Mouse (Mus musculus) fat pad, adult 2 months (tissue): ENCODE results near the gene AC161166.1.

ENCODE experiments used
- DNase-seq: peaks from one replicate; pipeline ENCODE4 v3.0.0-alpha.2; 2011; ENCODE audit warnings: low read depth, low spot score; ENCODE audit errors: extremely low read depth

The AC161166.1 gene

DNA sequence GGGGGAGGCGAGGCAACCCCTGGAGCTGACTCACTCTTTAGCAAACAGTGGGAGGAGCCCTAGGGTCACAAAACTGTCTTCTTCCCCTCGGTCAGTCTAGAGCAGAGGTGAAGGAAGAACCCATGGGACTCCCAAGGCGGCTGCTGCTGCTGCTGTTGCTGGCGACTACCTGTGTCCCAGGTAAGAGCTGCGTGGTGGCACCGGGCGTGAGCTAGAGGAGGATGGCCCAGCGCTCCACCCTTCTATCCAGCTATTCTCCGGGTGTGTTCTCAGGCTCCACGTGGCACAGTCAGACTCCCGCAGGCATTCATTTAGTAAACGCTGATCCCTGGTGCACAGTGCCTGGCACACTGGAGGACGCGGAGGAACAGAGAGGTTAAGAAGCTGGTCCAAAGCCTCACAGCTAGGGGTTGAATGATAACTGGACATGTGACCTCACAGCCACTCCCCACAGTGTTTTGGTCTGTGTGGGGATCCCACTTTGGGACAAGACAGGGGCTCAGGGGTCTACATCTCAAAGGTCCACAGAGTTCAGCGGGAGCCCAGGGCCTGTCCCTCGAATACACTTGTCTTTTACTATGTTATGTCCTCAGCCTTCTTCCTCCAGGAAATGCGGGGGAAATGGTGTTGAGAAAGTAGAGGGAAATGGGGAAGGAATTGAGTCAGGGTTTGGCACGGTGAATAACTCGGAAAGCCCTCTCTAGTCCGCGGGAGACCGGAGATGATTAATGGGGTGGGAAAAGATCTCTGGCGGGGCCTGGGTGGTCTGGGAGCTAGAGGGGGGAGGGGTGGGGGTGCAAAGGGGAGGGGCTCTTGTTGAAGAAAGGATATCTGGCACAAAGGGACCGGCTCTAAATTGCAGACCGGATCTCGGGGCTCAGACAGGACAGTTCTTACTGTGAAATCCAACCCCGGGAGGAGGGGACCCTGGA is 49.6 kb downstream of the AC161166.1 start, which contains the start of gene Plaur:
Plaur (plus strand) TSS at position 97 of the 932 bp plus-strand sequence.
- no peak for DNase-seq

GRCm38 (mm10) chr7:24461376-24462051 is 50.7 kb downstream of the AC161166.1 start:
- DNase-seq: no peak
